Mouse (Mus musculus) forebrain, embryonic 14.5 days (tissue): ENCODE data around the gene Lyrm7. TPM values are rescaled to one million over a fixed set of nuclear protein-coding genes. Genes with fewer than 3 reads are reported as not detected.
A peak's percentile ranks its signal among the peaks of the same experiment; 100 is the strongest.
"Not testable (repeated sequence)": the region's sequence is repeated elsewhere in the genome, so short reads cannot be mapped to it uniquely, and the experiment has no call there.

Experiments
- ATAC-seq: fragments of 200-750 bp; cut with Nextera tagmentation; 2 replicates; pipeline ENCODE4 v1.8.0; 2017; ENCODE audit warnings: mild to moderate bottlenecking, moderate library complexity
- DNase-seq: peaks from one replicate; pipeline ENCODE4 v3.0.0-alpha.2; 2015; ENCODE audit warnings: low spot score
- H3K27ac ChIP-seq: fragments of 300-500 bp; sonication (generic); 2 replicates; pipeline ENCODE4 v1.5.1; 2014; ENCODE audit warnings: low read depth, mild to moderate bottlenecking, control low read depth, low read length, moderate library complexity
- H3K27me3 ChIP-seq: fragments of 300-500 bp; sonication (generic); replicated peaks from 2 replicates; pipeline ENCODE4 v1.6.1; 2014; ENCODE audit warnings: low read length, control low read depth, mixed read lengths; ENCODE audit not compliant: control insufficient read depth, insufficient read depth
- H3K36me3 ChIP-seq: fragments of 300-500 bp; sonication (generic); 2 replicates; pipeline ENCODE4 v1.6.1; 2014; ENCODE audit warnings: low read length, control low read depth; ENCODE audit not compliant: control insufficient read depth, insufficient read depth
- H3K4me1 ChIP-seq: fragments of 300-500 bp; sonication (generic); 2 replicates; pipeline ENCODE4 v1.6.1; 2014; ENCODE audit warnings: antibody characterized with exemption, low read length, control low read depth; ENCODE audit not compliant: control insufficient read depth, insufficient read depth
- H3K4me2 ChIP-seq: fragments of 300-500 bp; sonication (generic); 2 replicates; pipeline ENCODE4 v1.6.1; 2014; ENCODE audit warnings: mild to moderate bottlenecking, control low read depth, low read length
- H3K4me3 ChIP-seq: fragments of 300-500 bp; sonication (generic); 2 replicates; pipeline ENCODE4 v1.5.1; 2014; ENCODE audit warnings: low read depth, low read length, control low read depth
- H3K9ac ChIP-seq: fragments of 300-500 bp; sonication (generic); 2 replicates; pipeline ENCODE4 v1.6.1; 2014; ENCODE audit warnings: mild to moderate bottlenecking, low read length, control low read depth, moderate library complexity
- H3K9me3 ChIP-seq: fragments of 300-500 bp; sonication (generic); replicated peaks from 2 replicates; pipeline ENCODE4 v1.6.1; 2016; ENCODE audit warnings: low read length, control low read depth, mixed read lengths; ENCODE audit not compliant: control insufficient read depth
- WGBS: fragments of 180-500 bp; shearing (Covaris S2); extraction: QIAGEN DNeasy Blood & Tissue Kit; methylation state at CpG from one replicate; pipeline ENCODE4 v1.1.7; 2014; 5-methylcytosine and 5-hydroxymethylcytosine counted together
- polyA plus RNA-seq: library from polyadenylated mRNA; unstranded; fragments of >200 nt; fragmentation: Nextera tagmentation; extraction: Ambion mirVana; gene quantifications from 2 replicates; pipeline ENCODE4 v1.2.1, GENCODE M21; 2014

The Lyrm7 gene
- polyA plus RNA-seq, 1 experiment from 2014 or later: 13.2 TPM

DNA sequence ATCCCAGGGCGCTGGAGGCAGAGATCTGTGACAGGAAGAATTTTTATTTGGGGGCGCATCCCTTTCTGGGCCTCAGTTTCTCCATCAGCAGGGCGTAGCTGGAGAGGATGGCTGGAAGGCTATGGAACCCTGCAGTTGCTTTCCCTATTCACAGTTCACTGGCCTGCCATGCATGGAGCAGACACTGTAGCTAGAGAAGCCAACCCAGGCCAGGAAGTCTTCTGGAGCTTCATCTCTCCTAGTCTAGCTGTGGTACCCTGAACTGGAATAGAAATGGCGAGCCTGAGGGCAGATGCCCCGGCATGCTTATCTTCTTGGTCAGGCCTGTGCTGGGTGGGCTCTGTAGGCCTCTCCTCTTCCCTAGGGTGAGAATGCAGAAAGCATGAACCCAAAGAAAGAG lies 42.6 kb upstream of the Lyrm7 start:
- Histone ChIP-seq H3K36me3 (no peaks in the 10 kb centered on the region), H3K4me3 (0 out of 2 replicates have a peak overlapping the region, but pooled peaks have one; percentile 41), H3K4me1 (peaks cover 7% of the 10 kb centered on the region), H3K9ac (peak overlapping the region; percentile 60), H3K27me3 (no peaks in the 10 kb centered on the region), H3K9me3 (no peaks in the 10 kb centered on the region), H3K27ac (no peak overlapping the region), H3K4me2 (peak overlapping the region; percentile 81)
- ATAC-seq: no peak
- no peak for DNase-seq
- 73% methylated on average over 5 of the region's 5 CpGs for WGBS

- H3K4me3 ChIP-seq: peak within 1 kb of the TSS; percentile 41
- H3K4me2 ChIP-seq: peak within 1 kb of the TSS; percentile 81
- WGBS: 16% methylated on average over 45 of the region's 45 CpGs
- no peaks in the 10 kb centered on the region for H3K9me3 ChIP-seq
- peaks cover 7% of the 10 kb centered on the region for H3K4me1 ChIP-seq
- no peak within 1 kb of the TSS for H3K27ac ChIP-seq
- no peaks in the 10 kb centered on the region for H3K36me3 ChIP-seq
- H3K9ac ChIP-seq: peak within 1 kb of the TSS; percentile 60
- H3K27me3 ChIP-seq: no peaks in the 10 kb centered on the region
- DNase-seq: peak; percentile 78
- peak; percentile 89 for ATAC-seq
Measured at GRCm38 (mm10) chr11:54902333-54903323, 41.9 kb upstream of the Lyrm7 start, which contains the start of gene Gpx3. Gpx3 (plus strand) TSS chr11:54902453.

GRCm38 (mm10) chr11:54899657-54900056 lies 38.9 kb upstream of the Lyrm7 start:
- WGBS: 77% methylated on average over 4 of the region's 4 CpGs
- no peak for ATAC-seq

GRCm38 (mm10) chr11:54897470-54897869 lies 36.8 kb upstream of the Lyrm7 start:
- Histone ChIP-seq H3K9me3 (no peaks in the 10 kb centered on the region), H3K27me3 (no peaks in the 10 kb centered on the region), H3K27ac (no peak overlapping the region), H3K4me2 (no peak overlapping the region), H3K36me3 (no peaks in the 10 kb centered on the region), H3K4me1 (peaks cover 3% of the 10 kb centered on the region; the same call in 1 of the 2 replicates), H3K9ac (no peak overlapping the region), H3K4me3 (no peak overlapping the region)
- 61% methylated on average over 5 of the region's 5 CpGs for WGBS
- DNase-seq: no peak
- no peak for ATAC-seq

More at GRCm38 (mm10) chr11:54899657-54900056, 38.9 kb upstream of the Lyrm7 start:
- H3K27me3 ChIP-seq: no peaks in the 10 kb centered on the region
- no peaks in the 10 kb centered on the region for H3K9me3 ChIP-seq
- H3K36me3 ChIP-seq: no peaks in the 10 kb centered on the region
- no peak for DNase-seq
- no peak overlapping the region for H3K27ac ChIP-seq
- H3K4me1 ChIP-seq: peaks cover 7% of the 10 kb centered on the region
- H3K9ac ChIP-seq: no peak overlapping the region
- H3K4me3 ChIP-seq: no peak overlapping the region
- no peak overlapping the region for H3K4me2 ChIP-seq

GRCm38 (mm10) chr11:54896646-54897045 lies 35.9 kb upstream of the Lyrm7 start:
- not testable (repeated sequence) for DNase-seq, H3K9ac ChIP-seq, ATAC-seq, H3K4me2 ChIP-seq, H3K4me3 ChIP-seq, H3K36me3 ChIP-seq, H3K27me3 ChIP-seq, H3K27ac ChIP-seq, H3K4me1 ChIP-seq, H3K9me3 ChIP-seq
- WGBS: 88% methylated on average over 3 of the region's 3 CpGs

DNA sequence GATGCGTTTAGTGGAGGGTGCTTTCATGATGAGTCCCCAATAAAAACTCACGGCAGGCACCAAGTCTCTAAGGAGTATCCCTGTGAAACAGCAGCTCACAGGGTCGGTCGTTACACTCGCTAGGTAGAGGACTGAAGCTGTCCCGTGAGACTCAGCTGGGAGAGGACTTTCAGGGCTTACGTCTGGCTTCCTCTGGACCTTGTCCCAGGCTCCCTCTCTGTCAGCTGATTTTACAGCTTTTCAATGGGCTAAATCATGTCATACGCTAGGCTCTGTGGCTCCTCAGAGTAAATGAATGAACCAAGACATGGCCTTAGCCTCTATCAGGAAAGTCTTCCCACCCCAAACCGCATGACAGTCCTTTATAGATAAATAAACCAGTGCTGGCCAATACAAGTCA lies 33.9 kb upstream of the Lyrm7 start:
- DNase-seq (no peak), ATAC-seq (no peak)
- H3K9ac ChIP-seq: no peak overlapping the region
- 69% methylated on average over 9 of the region's 9 CpGs for WGBS
- no peak overlapping the region for H3K4me2 ChIP-seq
- no peaks in the 10 kb centered on the region for H3K27me3 ChIP-seq
- no peaks in the 10 kb centered on the region for H3K36me3 ChIP-seq
- no peaks in the 10 kb centered on the region for H3K9me3 ChIP-seq
- no peak overlapping the region for H3K4me3 ChIP-seq
- no peak overlapping the region for H3K27ac ChIP-seq
- no peaks in the 10 kb centered on the region for H3K4me1 ChIP-seq

- WGBS: 71% methylated on average over 7 of the region's 7 CpGs
- no peak overlapping the region for H3K9ac ChIP-seq
- no peak overlapping the region for H3K27ac ChIP-seq
- H3K4me3 ChIP-seq: no peak overlapping the region
- no peaks in the 10 kb centered on the region for H3K4me1 ChIP-seq
- DNase-seq: no peak
- H3K4me2 ChIP-seq: no peak overlapping the region
- H3K36me3 ChIP-seq: no peaks in the 10 kb centered on the region
- H3K27me3 ChIP-seq: no peaks in the 10 kb centered on the region
- no peak for ATAC-seq
- H3K9me3 ChIP-seq: no peaks in the 10 kb centered on the region
Measured at GRCm38 (mm10) chr11:54892091-54892490, 31.4 kb upstream of the Lyrm7 start.

GRCm38 (mm10) chr11:54891341-54891740 lies 30.6 kb upstream of the Lyrm7 start:
- Histone ChIP-seq H3K9ac (no peak overlapping the region), H3K4me2 (no peak overlapping the region), H3K27ac (no peak overlapping the region), H3K9me3 (no peaks in the 10 kb centered on the region), H3K4me3 (no peak overlapping the region), H3K36me3 (no peaks in the 10 kb centered on the region), H3K4me1 (no peaks in the 10 kb centered on the region), H3K27me3 (no peaks in the 10 kb centered on the region)
- ATAC-seq (no peak), DNase-seq (no peak)
- 82% methylated on average over 5 of the region's 5 CpGs for WGBS

DNA sequence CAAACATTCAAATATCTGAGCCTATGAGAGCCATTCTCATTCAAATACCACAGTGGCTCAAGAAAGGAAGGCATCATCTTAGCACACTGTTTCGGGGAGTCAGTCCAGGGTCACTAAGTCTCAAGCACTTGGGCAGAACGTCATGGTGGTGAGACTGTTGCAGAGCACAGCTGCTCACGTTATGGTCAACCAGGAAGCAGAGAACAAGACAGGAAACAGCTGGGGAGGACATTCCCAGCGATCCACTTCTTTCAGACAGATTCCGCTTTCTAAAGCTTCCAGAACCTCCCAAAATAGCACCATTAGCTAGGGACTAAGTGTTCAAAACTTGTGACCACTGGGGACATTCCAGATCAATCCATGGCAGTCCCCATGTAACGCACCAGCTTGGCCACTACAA lies 27.2 kb upstream of the Lyrm7 start:
- no peak overlapping the region for H3K4me3 ChIP-seq
- no peak overlapping the region for H3K9ac ChIP-seq
- no peak overlapping the region for H3K27ac ChIP-seq
- H3K9me3 ChIP-seq: no peaks in the 10 kb centered on the region
- no peaks in the 10 kb centered on the region for H3K4me1 ChIP-seq
- no peaks in the 10 kb centered on the region for H3K27me3 ChIP-seq
- ATAC-seq: no peak
- no peaks in the 10 kb centered on the region for H3K36me3 ChIP-seq
- H3K4me2 ChIP-seq: no peak overlapping the region
- WGBS: 92% methylated on average over 6 of the region's 6 CpGs
- no peak for DNase-seq
